Mouse (Mus musculus) forebrain, embryonic 11.5 days (tissue): ENCODE results near the gene Psg19. TPM values are rescaled to one million over a fixed set of nuclear protein-coding genes. Genes with fewer than 3 reads are reported as not detected.
"Not testable (repeated sequence)": the region's sequence is repeated elsewhere in the genome, so short reads cannot be mapped to it uniquely, and the experiment has no call there.

Experiments used
- ATAC-seq: fragments of 200-750 bp; cut with Nextera tagmentation; replicated peaks from 2 replicates; pipeline ENCODE4 v1.8.0; 2017; ENCODE audit warnings: moderate TSS enrichment; ENCODE audit not compliant: low FRiP score
- DNase-seq: peaks from one replicate; pipeline ENCODE4 v3.0.0-alpha.2; 2017; ENCODE audit warnings: low spot score
- H3K27ac ChIP-seq: fragments of 300-500 bp; sonication (generic); 2 replicates; pipeline ENCODE4 v1.5.1; 2014; ENCODE audit warnings: low read depth, low read length
- H3K27me3 ChIP-seq: fragments of 300-500 bp; sonication (generic); 2 replicates; pipeline ENCODE4 v1.6.1; 2014; ENCODE audit warnings: mild to moderate bottlenecking, low read length, mixed read lengths; ENCODE audit not compliant: control insufficient read depth, insufficient read depth
- H3K36me3 ChIP-seq: fragments of 300-500 bp; sonication (generic); 2 replicates; pipeline ENCODE4 v1.6.1; 2014; ENCODE audit warnings: mild to moderate bottlenecking, low read length, moderate library complexity, mixed read lengths; ENCODE audit not compliant: control insufficient read depth, insufficient read depth
- H3K4me1 ChIP-seq: fragments of 300-500 bp; sonication (generic); replicated peaks from 2 replicates; pipeline ENCODE4 v1.6.1; 2014; ENCODE audit warnings: low read length, mixed read lengths; ENCODE audit not compliant: control insufficient read depth, insufficient read depth
- H3K4me2 ChIP-seq: fragments of 300-500 bp; sonication (generic); 2 replicates; pipeline ENCODE4 v1.6.1; 2014; ENCODE audit warnings: low read depth, mild to moderate bottlenecking, low read length, moderate library complexity, mixed read lengths; ENCODE audit not compliant: severe bottlenecking
- H3K4me3 ChIP-seq: fragments of 300-500 bp; sonication (generic); 2 replicates; pipeline ENCODE4 v1.5.1; 2014; ENCODE audit warnings: low read depth, low read length
- H3K9ac ChIP-seq: fragments of 300-500 bp; sonication (generic); 2 replicates; pipeline ENCODE4 v1.6.1; 2014; ENCODE audit warnings: low read length
- H3K9me3 ChIP-seq: fragments of 300-500 bp; sonication (generic); 2 replicates; pipeline ENCODE4 v1.6.1; 2016; ENCODE audit warnings: low read length, mixed read lengths; ENCODE audit not compliant: control insufficient read depth
- WGBS: fragments of 180-500 bp; shearing (Covaris S2); extraction: QIAGEN DNeasy Blood & Tissue Kit; methylation state at CpG from one replicate; pipeline ENCODE4 v1.1.7; 2014; 5-methylcytosine and 5-hydroxymethylcytosine counted together
- polyA plus RNA-seq: library from polyadenylated mRNA; unstranded; fragments of >200 nt; fragmentation: Nextera tagmentation; extraction: Ambion mirVana; gene quantifications from 2 replicates; pipeline ENCODE4 v1.2.1, GENCODE M21; 2014

Psg19 gene
- polyA plus RNA-seq, 1 experiment from 2014 or later, result not detected

- H3K9me3 ChIP-seq, result no peaks in the 10 kb centered on the region
- no peak overlapping the region for H3K4me3 ChIP-seq
- H3K36me3 ChIP-seq, result no peaks in the 10 kb centered on the region
- ATAC-seq (0 out of 2 replicates have a peak, but pooled peaks have one; percentile 44), DNase-seq (no peak)
- 65% methylated on average over 26 of the region's 26 CpGs for WGBS
- no peak overlapping the region for H3K4me2 ChIP-seq
- no peaks in the 10 kb centered on the region for H3K27me3 ChIP-seq
- H3K9ac ChIP-seq, result no peak overlapping the region
- no peaks in the 10 kb centered on the region for H3K4me1 ChIP-seq
- H3K27ac ChIP-seq, result no peak overlapping the region
Observed at GRCm38 (mm10) chr7:18827792-18828546, 29.6 kb upstream of the Psg19 start.

GRCm38 (mm10) chr7:18821507-18821906 lies 23.2 kb upstream of the Psg19 start, which contains the start of gene Psg17:
Psg17 (minus strand) TSS chr7:18821607.
- Histone ChIP-seq H3K27me3 (no peaks in the 10 kb centered on the region), H3K36me3 (no peaks in the 10 kb centered on the region), H3K4me1 (no peaks in the 10 kb centered on the region), H3K27ac (no peak within 1 kb of the TSS), H3K9me3 (no peaks in the 10 kb centered on the region), H3K4me2 (no peak within 1 kb of the TSS), H3K4me3 (no peak within 1 kb of the TSS), H3K9ac (no peak within 1 kb of the TSS)
- 80% methylated on average over 3 of the region's 3 CpGs for WGBS
- DNase-seq (no peak), ATAC-seq (no peak)

- Histone ChIP-seq H3K9me3 (no peaks in the 10 kb centered on the region), H3K27ac (no peak overlapping the region), H3K27me3 (no peaks in the 10 kb centered on the region), H3K36me3 (no peaks in the 10 kb centered on the region), H3K4me1 (no peaks in the 10 kb centered on the region), H3K4me3 (no peak overlapping the region), H3K9ac (no peak overlapping the region), H3K4me2 (no peak overlapping the region)
- WGBS, result 84% methylated on average over 9 of the region's 9 CpGs
- no peak for DNase-seq
- ATAC-seq, result no peak
Observed at GRCm38 (mm10) chr7:18818301-18818700, 20.0 kb upstream of the Psg19 start.

GRCm38 (mm10) chr7:18803526-18803925 lies 5.2 kb upstream of the Psg19 start:
- DNase-seq (no peak), ATAC-seq (no peak)
- H3K27me3 ChIP-seq, result no peaks in the 10 kb centered on the region
- H3K9ac ChIP-seq, result no peak overlapping the region
- H3K4me1 ChIP-seq, result no peaks in the 10 kb centered on the region
- H3K9me3 ChIP-seq, result no peaks in the 10 kb centered on the region
- H3K4me3 ChIP-seq, result no peak overlapping the region
- no peak overlapping the region for H3K4me2 ChIP-seq
- H3K27ac ChIP-seq, result no peak overlapping the region
- no peaks in the 10 kb centered on the region for H3K36me3 ChIP-seq

- DNase-seq (no peak), ATAC-seq (no peak)
- H3K4me1 ChIP-seq, result no peaks in the 10 kb centered on the region
- H3K9ac ChIP-seq, result no peak overlapping the region
- H3K27me3 ChIP-seq, result no peaks in the 10 kb centered on the region
- H3K27ac ChIP-seq, result no peak overlapping the region
- H3K36me3 ChIP-seq, result no peaks in the 10 kb centered on the region
- no peak overlapping the region for H3K4me2 ChIP-seq
- no peak overlapping the region for H3K4me3 ChIP-seq
- no peaks in the 10 kb centered on the region for H3K9me3 ChIP-seq
- 31% methylated on average over 3 of the region's 3 CpGs for WGBS
Observed at GRCm38 (mm10) chr7:18799129-18799528, 809 bp upstream of the Psg19 start.

- not testable (repeated sequence) for ATAC-seq, DNase-seq, H3K27me3 ChIP-seq, H3K9me3 ChIP-seq, H3K27ac ChIP-seq, H3K4me2 ChIP-seq, H3K4me1 ChIP-seq, H3K36me3 ChIP-seq, H3K9ac ChIP-seq, H3K4me3 ChIP-seq
Observed at GRCm38 (mm10) chr7:18790671-18791070, 7.6 kb downstream of the Psg19 start.

- not testable (repeated sequence) for DNase-seq
- WGBS, result 42% methylated on average over 2 of the region's 2 CpGs
Observed at GRCm38 (mm10) chr7:18781301-18781700, 17.0 kb downstream of the Psg19 start.

GRCm38 (mm10) chr7:18779337-18779781 lies 19.0 kb downstream of the Psg19 start:
- Histone ChIP-seq H3K4me2 (no peak overlapping the region), H3K4me1 (no peaks in the 10 kb centered on the region), H3K27ac (no peak overlapping the region), H3K4me3 (no peak overlapping the region), H3K9me3 (no peaks in the 10 kb centered on the region), H3K9ac (no peak overlapping the region), H3K27me3 (no peaks in the 10 kb centered on the region), H3K36me3 (no peaks in the 10 kb centered on the region)
- ATAC-seq (no peak), DNase-seq (no peak)

More at GRCm38 (mm10) chr7:18781301-18781700, 17.0 kb downstream of the Psg19 start:
- not testable (repeated sequence) for H3K9me3 ChIP-seq, H3K9ac ChIP-seq, H3K36me3 ChIP-seq, H3K4me3 ChIP-seq, H3K27ac ChIP-seq, H3K4me2 ChIP-seq, H3K27me3 ChIP-seq, H3K4me1 ChIP-seq
- ATAC-seq, result 0 out of 2 replicates have a peak, but pooled peaks have one; percentile 24

- not testable (repeated sequence) for DNase-seq, H3K36me3 ChIP-seq, H3K4me2 ChIP-seq, H3K27me3 ChIP-seq, H3K9ac ChIP-seq, ATAC-seq, H3K27ac ChIP-seq, H3K4me1 ChIP-seq, H3K4me3 ChIP-seq, H3K9me3 ChIP-seq
- 17% methylated on average over 1 of the region's 2 CpGs for WGBS
Observed at GRCm38 (mm10) chr7:18762885-18763284, 35.4 kb downstream of the Psg19 start.
